Mouse (Mus musculus) retina, adult 2 months (tissue): ENCODE data around the gene Mxd3.
A peak's percentile ranks its signal among the peaks of the same experiment; 100 is the strongest.

Experiments used
- DNase-seq: peaks from one replicate; pipeline ENCODE4 v3.0.0-alpha.2; 2012; ENCODE audit warnings: low read depth, low spot score

Gene Mxd3

DNA sequence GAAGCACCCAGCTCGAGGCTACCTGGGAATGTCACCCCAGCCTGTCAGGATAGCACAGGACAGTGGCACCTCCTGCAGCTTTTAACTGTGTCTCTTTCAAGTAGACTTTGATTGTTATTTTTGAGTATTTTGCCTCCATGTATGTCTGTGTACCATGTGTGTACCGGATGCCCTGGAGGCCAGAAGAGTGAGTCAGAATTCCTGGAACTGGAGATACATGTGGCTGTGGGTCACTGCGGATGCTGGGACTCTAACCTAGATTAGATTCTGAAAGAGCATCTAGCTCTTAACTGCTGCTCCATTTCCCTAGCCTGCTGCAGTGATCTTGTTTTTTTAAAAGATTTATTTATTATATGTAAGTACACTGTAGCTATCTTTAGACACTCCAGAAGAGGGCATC is 2.7 kb upstream of the Mxd3 start:
- no peak for DNase-seq

DNA sequence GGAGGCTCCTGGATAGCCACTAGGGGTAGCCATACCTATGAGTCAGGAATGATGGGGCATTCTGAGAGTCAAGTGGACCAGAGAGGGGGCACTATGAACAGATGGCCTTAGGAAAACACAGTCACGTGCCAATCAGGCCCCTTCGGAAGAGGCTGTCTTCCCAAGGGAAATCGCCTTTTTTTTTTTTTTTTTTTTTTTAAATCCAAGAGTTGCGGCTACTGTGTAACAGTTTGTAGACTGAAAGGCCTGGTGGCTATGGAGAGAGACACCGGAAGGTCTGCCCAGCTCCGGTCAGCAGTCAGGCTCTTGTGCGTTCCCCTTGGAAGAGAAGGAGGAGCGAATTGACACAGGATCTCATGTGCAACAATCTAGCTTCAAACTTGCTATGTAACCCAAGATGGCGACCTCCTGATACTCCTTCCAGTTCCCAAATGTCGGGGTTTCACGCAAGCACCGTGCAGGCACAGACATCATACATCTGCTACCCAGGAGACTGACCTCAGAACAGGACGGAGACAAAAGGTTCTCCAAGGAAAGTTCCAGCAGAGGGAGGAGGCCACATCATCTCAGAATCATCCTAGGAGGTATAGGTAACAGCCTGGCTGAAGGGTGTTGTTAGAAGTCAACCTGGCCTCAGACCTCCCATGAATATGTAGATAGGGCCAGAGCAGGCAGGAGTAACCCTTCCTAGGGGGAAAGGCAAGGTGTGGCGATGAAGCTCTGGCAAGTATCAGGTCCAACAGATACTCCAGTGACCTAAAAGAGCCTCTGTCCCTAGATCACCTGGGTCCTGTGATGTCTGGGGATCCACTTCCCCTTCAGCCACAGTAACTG is 1.2 kb upstream of the Mxd3 start:
- no peak for DNase-seq

DNA sequence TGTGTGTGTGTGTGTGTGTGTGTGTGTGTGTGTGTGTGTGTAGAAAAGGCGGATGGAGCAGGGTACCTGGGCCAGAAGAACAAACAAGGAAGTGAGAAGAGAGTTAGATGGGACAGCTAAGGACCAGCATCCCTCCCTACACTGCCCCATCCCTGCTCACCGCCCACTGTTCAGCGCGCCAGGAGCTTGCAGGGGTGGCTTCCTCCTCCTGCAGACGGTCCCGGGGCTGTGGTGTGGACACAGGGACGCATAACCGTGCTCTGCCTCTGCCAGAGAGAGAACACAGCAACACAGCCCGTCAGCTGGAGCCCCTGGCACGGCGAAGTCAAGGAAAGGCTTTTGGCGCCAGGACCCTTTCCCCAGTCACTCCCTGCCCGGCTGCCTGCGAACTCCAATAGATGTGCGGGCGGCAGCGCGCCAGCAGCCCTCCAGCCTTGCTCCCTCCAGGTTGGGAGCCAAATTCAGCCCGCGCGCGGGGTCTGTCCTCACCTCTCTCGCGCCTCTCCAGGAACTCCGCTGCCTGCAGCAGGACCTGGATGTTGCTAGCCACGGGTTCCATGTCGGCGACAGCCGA is 427 bp downstream of the Mxd3 start:
- no peak for DNase-seq

DNA sequence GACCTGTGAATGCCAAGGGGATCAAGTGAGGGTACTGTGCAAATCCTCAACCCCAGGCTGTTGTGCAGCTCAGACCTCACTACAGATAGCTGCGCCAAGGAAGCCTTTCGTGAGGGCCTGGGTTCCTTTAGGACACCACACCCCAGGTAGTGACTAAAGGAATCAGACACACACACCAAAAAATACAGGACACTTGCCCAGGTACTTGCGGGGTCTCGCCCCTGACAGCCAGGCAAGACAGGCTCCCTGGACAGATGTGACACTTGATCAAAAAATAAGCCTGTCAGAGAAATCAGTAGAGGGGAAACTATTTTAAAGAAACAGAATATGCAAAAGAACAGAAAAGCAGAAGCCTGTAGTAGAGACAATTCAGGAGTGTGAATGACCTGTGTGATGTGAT is 982 bp downstream of the Mxd3 start:
- DNase-seq: no peak

GRCm38 (mm10) chr13:55328171-55328570 is 1.5 kb downstream of the Mxd3 start:
- no peak for DNase-seq

DNA sequence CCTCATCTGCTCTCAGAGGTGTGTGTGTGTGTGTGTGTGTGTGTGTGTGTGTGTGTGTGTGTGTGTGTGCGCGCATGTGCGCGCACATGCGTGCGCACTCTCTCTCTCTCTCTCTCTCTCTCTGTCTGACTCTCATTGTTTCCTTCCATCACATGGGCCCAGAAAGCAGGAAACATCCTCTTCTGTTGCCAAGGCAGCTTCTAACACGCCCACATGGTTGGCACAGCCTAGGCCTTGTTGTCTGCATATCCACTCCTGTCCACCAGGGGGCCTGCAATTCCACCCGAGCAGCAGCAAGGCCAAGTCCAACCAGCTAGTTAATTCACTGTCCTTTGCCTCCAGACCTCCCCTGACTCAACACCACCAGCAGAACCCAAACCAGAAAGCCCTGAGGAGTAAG is 2.0 kb downstream of the Mxd3 start:
- DNase-seq: peak; percentile 57

- DNase-seq: no peak
Measured at GRCm38 (mm10) chr13:55327169-55327568, 2.5 kb downstream of the Mxd3 start.

GRCm38 (mm10) chr13:55325596-55325995 is 4.0 kb downstream of the Mxd3 start:
- DNase-seq: no peak

DNA sequence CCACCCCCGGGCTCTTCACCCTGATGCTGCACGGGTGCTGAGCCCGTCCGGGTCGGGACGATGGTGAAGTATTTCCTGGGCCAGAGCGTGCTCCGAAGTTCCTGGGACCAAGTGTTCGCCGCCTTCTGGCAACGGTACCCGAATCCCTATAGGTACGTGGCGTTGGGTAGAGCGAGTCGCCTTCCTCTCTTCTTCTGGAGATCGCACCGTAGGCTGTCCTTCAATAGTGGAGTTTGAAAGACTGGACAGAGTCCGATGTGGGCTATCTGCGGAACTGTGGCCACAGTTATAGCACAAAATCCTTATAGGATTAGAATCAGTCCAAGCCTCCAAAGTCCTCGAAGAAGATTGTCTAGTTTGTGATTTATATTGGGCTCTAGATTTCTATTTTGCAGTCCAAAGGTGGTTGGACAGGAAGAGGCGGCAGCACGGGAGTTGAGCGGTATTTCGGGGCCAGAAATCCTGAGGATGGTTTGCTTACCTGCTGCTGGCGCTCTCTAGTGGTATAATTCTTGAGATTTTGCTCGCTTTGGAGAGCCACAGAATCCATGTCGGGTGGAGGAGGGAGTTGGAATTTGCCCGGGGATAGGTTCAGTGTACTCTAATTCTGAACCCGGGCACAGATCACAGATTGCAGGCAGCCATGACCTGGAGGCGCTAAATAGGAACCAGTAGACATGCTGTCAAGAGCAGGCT is 7.3 kb downstream of the Mxd3 start:
- no peak for DNase-seq

- peak; percentile 68 for DNase-seq
Measured at GRCm38 (mm10) chr13:55321434-55322129, 8.0 kb downstream of the Mxd3 start, which contains the start of gene Rab24. TSS of gene Rab24 (minus strand) at chr13:55321946.

- no peak for DNase-seq
Measured at GRCm38 (mm10) chr13:55319931-55320533, 9.6 kb downstream of the Mxd3 start, which contains the start of gene Prelid1. TSS of gene Prelid1 (plus strand) at chr13:55320500.

- no peak for DNase-seq
Measured at GRCm38 (mm10) chr13:55318351-55318750, 11.3 kb downstream of the Mxd3 start.

DNA sequence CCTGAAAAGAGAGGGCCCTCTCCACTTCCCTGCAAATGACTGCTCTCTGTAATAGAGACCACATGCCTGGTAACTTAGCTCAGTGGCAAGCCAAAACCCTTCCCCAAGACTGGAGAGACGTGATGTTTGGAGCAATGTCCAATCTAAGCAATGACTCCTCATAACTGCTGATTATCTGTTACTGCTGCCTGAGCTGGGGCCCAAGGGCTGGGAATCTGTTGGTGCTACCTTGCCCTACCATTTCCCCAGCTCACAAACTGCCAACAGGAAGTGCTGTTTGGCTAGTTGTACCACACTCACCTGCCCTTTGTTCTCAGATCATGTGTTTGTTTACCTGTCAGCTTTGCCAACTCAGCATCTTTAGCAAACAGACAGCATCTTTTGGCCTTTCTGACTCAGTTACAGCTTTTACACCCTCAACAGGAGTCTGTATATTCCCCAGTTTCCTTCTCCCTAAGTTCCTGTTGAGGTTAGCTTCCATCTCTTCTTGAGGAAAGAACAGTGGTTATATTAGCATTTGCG is 14.7 kb downstream of the Mxd3 start:
- no peak for DNase-seq

DNA sequence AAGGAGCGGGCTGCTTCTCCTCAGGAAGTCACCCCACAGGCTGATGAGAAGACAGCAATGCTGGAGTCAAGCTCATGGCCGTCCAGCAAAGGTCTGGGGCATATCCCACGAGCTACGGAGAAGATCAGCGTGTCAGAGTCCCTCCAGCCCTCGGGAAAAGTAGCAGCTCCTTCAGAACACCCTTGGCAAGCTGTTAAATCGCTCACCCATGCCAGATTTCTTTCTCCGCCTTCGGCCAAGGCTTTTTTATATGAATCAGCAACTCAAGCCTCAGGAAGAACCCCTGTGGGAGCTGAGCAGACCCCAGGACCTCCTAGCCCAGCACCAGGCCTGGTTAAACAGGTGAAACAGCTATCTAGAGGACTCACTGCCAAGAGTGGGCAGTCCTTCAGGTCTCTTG is 16.6 kb downstream of the Mxd3 start:
- no peak for DNase-seq

GRCm38 (mm10) chr13:55312028-55312630 is 17.5 kb downstream of the Mxd3 start:
- no peak for DNase-seq

DNA sequence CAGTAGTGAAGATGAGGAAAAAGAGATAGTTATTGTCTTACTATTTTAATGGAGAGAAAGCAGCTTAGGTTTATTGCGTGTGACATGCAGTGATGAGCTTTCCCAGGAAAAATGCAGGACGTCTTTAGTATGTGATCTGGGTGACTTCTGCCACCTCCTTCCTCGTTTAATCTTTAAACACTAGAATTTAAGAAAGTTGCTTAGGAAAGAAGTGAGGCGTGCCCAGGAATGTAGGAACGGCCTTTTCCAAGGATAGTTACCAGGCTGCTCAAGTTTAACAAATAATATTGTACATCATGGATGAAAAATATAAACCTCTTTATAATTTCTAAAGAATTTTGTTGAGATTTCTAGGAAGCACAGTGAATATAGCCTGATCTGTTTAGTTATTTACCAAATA is 28.7 kb downstream of the Mxd3 start:
- DNase-seq: no peak

DNA sequence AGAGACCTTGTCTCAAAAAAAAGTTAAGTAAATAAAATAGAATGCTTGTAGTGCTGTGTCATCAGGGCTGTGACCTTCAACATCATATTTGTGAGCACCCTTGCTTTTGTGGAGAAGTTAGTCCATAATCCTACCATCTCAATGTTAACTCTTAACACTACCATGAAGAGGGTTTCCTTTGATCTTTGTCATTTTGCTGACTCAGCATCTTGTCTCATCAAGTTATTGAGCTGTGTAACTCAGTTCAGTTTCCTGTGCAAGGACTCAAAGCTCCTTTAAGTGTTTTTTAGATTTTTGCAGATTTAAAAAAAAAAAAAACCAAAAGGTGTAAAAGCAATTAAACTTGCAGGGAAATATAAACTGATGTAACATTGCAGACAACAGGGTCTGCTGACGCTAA is 32.9 kb downstream of the Mxd3 start:
- DNase-seq: no peak

GRCm38 (mm10) chr13:55288854-55289253 is 40.8 kb downstream of the Mxd3 start:
- no peak for DNase-seq

- DNase-seq: no peak
Measured at GRCm38 (mm10) chr13:55277646-55278045, 52.0 kb downstream of the Mxd3 start.

DNA sequence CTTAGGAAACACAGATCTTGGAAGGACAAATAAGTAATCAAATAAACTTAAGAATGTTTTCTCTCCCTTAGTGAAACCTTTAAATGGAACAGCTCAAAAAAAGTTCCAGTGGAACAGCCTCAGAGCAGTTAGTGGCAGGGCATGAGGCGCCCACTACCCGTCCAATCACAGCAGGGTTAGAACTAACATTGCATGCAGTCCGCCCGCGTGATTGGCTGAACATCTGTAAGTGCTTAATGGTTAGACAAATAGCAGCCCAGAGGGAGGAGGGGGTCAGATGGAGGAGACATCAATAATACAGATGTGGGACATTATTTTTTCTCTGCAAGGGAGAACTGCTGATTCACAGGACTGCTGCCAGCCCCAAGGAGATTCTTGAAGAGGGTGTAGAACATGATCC is 52.4 kb downstream of the Mxd3 start:
- no peak for DNase-seq
